Mouse (Mus musculus) CD8-positive naive resting alpha-beta T cell, adult 2 months (primary cell): ENCODE measurements at regions not wholly inside any gene's neighbourhood (a gene's known extent, or its start where the extent isn't known, plus 50 kb on each side); places are given as distances from the start of the nearest gene placed in this dataset.

Experiments used
- DNase-seq, 2 experiments: peaks; one replicate each; pipeline ENCODE4 v3.0.0; 2022; ENCODE audit warnings: low read depth in 2 of 2, low spot score in 2 of 2

- DNase-seq: no peak
Observed at GRCm38 (mm10) chr3:143240545-143241383, 359.0 kb upstream of the Pkn2 start.

- no peak for DNase-seq
Observed at GRCm38 (mm10) chr3:143238546-143238945, 356.7 kb upstream of the Pkn2 start.

- DNase-seq: no peak
Observed at GRCm38 (mm10) chr3:143223999-143224729, 342.4 kb upstream of the Pkn2 start.

- DNase-seq: no peak
Observed at GRCm38 (mm10) chr3:143193263-143193970, 311.6 kb upstream of the Pkn2 start.

GRCm38 (mm10) chr3:143188931-143189330 lies 307.1 kb upstream of the Pkn2 start:
- no peak for DNase-seq

- DNase-seq: no peak
Observed at GRCm38 (mm10) chr3:143173971-143174370, 292.2 kb upstream of the Pkn2 start.

- DNase-seq: no peak
Observed at GRCm38 (mm10) chr3:143162444-143162843, 280.6 kb upstream of the Pkn2 start.

- DNase-seq: no peak
Observed at GRCm38 (mm10) chr3:143161993-143162392, 280.2 kb upstream of the Pkn2 start.

- DNase-seq: no peak
Observed at GRCm38 (mm10) chr3:143158568-143158967, 276.8 kb upstream of the Pkn2 start.

- no peak for DNase-seq
Observed at GRCm38 (mm10) chr3:143156733-143157524, 275.1 kb upstream of the Pkn2 start.

- DNase-seq: no peak
Observed at GRCm38 (mm10) chr3:143156174-143156573, 274.4 kb upstream of the Pkn2 start.

GRCm38 (mm10) chr3:143155556-143155955 lies 273.8 kb upstream of the Pkn2 start:
- no peak for DNase-seq

GRCm38 (mm10) chr3:143147471-143147870 lies 265.7 kb upstream of the Pkn2 start:
- no peak for DNase-seq

- DNase-seq: no peak
Observed at GRCm38 (mm10) chr3:143138952-143139351, 257.1 kb upstream of the Pkn2 start.

- DNase-seq: no peak
Observed at GRCm38 (mm10) chr3:143134528-143134927, 252.7 kb upstream of the Pkn2 start.

- DNase-seq: no peak
Observed at GRCm38 (mm10) chr3:143107733-143108291, 226.0 kb upstream of the Pkn2 start.

- no peak for DNase-seq
Observed at GRCm38 (mm10) chr3:143104734-143105133, 222.9 kb upstream of the Pkn2 start.

- DNase-seq: no peak
Observed at GRCm38 (mm10) chr3:143103333-143103732, 221.5 kb upstream of the Pkn2 start.

- DNase-seq: no peak
Observed at GRCm38 (mm10) chr3:143100810-143101645, 219.2 kb upstream of the Pkn2 start.

GRCm38 (mm10) chr3:143100203-143100602 lies 218.4 kb upstream of the Pkn2 start:
- DNase-seq: no peak
